Mouse (Mus musculus) testis, postnatal 10 days (tissue): ENCODE data around the gene Vegfa.

ENCODE experiments used
- DNase-seq: peaks from one replicate; pipeline ENCODE4 v3.0.0; 2021; ENCODE audit warnings: low spot score

Vegfa gene

GRCm38 (mm10) chr17:46051356-46051755 is 19.2 kb upstream of the Vegfa start:
- DNase-seq: no peak

- no peak for DNase-seq
Observed at GRCm38 (mm10) chr17:46049567-46049966, 17.4 kb upstream of the Vegfa start.

- no peak for DNase-seq
Observed at GRCm38 (mm10) chr17:46048184-46048583, 16.0 kb upstream of the Vegfa start.

- no peak for DNase-seq
Observed at GRCm38 (mm10) chr17:46045742-46046141, 13.6 kb upstream of the Vegfa start.

- DNase-seq: no peak
Observed at GRCm38 (mm10) chr17:46044953-46045352, 12.8 kb upstream of the Vegfa start.

- DNase-seq: no peak
Observed at GRCm38 (mm10) chr17:46042158-46042557, 10.0 kb upstream of the Vegfa start.

- no peak for DNase-seq
Observed at GRCm38 (mm10) chr17:46041679-46042078, 9.5 kb upstream of the Vegfa start.

- no peak for DNase-seq
Observed at GRCm38 (mm10) chr17:46041223-46041622, 9.1 kb upstream of the Vegfa start.

GRCm38 (mm10) chr17:46040561-46040960 is 8.4 kb upstream of the Vegfa start:
- no peak for DNase-seq

- no peak for DNase-seq
Observed at GRCm38 (mm10) chr17:46038906-46039305, 6.7 kb upstream of the Vegfa start.

GRCm38 (mm10) chr17:46036400-46036799 is 4.2 kb upstream of the Vegfa start:
- DNase-seq: no peak

- no peak for DNase-seq
Observed at GRCm38 (mm10) chr17:46034110-46034509, 1.9 kb upstream of the Vegfa start.

GRCm38 (mm10) chr17:46033607-46034006 is 1.4 kb upstream of the Vegfa start:
- no peak for DNase-seq

GRCm38 (mm10) chr17:46033122-46033521 is 953 bp upstream of the Vegfa start:
- no peak for DNase-seq

GRCm38 (mm10) chr17:46031621-46032211 is 453 bp downstream of the Vegfa start:
- peak; percentile 73 for DNase-seq

- DNase-seq: peak; percentile 84
Observed at GRCm38 (mm10) chr17:46030731-46031620, 1.2 kb downstream of the Vegfa start.

GRCm38 (mm10) chr17:46030323-46030730 is 1.8 kb downstream of the Vegfa start:
- DNase-seq: peak; percentile 77

- no peak for DNase-seq
Observed at GRCm38 (mm10) chr17:46029554-46030207, 2.5 kb downstream of the Vegfa start.

GRCm38 (mm10) chr17:46029052-46029553 is 3.1 kb downstream of the Vegfa start:
- DNase-seq: no peak

- DNase-seq: no peak
Observed at GRCm38 (mm10) chr17:46028210-46029051, 3.7 kb downstream of the Vegfa start.

- DNase-seq: peak; percentile 87
Observed at GRCm38 (mm10) chr17:46027066-46027917, 4.9 kb downstream of the Vegfa start.
